Mouse (Mus musculus) heart, embryonic 14.5 days (tissue): ENCODE data around the gene Mapk8ip1. TPM values are rescaled to one million over a fixed set of nuclear protein-coding genes. Genes with fewer than 3 reads are reported as not detected.
A peak's percentile ranks its signal among the peaks of the same experiment; 100 is the strongest.
"Not testable (repeated sequence)": the region's sequence is repeated elsewhere in the genome, so short reads cannot be mapped to it uniquely, and the experiment has no call there.

Experiments used
- ATAC-seq: fragments of 200-750 bp; cut with Nextera tagmentation; 2 replicates; pipeline ENCODE4 v1.8.0; 2017; ENCODE audit warnings: low read depth, moderate TSS enrichment; ENCODE audit not compliant: insufficient number of reproducible peaks, insufficient read depth, low FRiP score
- H3K27ac ChIP-seq, 2 experiments: fragments of 200-500 bp in 1 of 2; fragments of 300-500 bp in 1 of 2; sonication (generic) in 1 of 2; replicated peaks in 1 of 2; 2 replicates each; pipeline ENCODE4 v1.5.1; 2012 to 2014; ENCODE audit warnings: low read depth in 2 of 2, low read length in 2 of 2, control low read depth in 1 of 2, mild to moderate bottlenecking in 1 of 2, mixed read lengths in 1 of 2; ENCODE audit not compliant: control insufficient read depth in 1 of 2, insufficient read depth in 1 of 2
- H3K27me3 ChIP-seq: fragments of 300-500 bp; sonication (generic); 2 replicates; pipeline ENCODE4 v1.6.1; 2014; ENCODE audit warnings: mild to moderate bottlenecking, low read length, control low read depth; ENCODE audit not compliant: control insufficient read depth, insufficient read depth
- H3K36me3 ChIP-seq: fragments of 300-500 bp; sonication (generic); 2 replicates; pipeline ENCODE4 v1.6.1; 2014; ENCODE audit warnings: mild to moderate bottlenecking, control low read depth, low read length, mixed read lengths; ENCODE audit not compliant: control insufficient read depth, insufficient read depth
- H3K4me1 ChIP-seq, 2 experiments: fragments of 200-500 bp in 1 of 2; fragments of 300-500 bp in 1 of 2; sonication (generic) in 1 of 2; 2 replicates each; pipeline ENCODE4 v1.6.1; 2012 to 2014; ENCODE audit warnings: low read length in 2 of 2, control low read depth in 1 of 2, mixed read lengths in 1 of 2; ENCODE audit not compliant: control insufficient read depth in 2 of 2, insufficient read depth in 2 of 2
- H3K4me2 ChIP-seq: fragments of 300-500 bp; sonication (generic); 2 replicates; pipeline ENCODE4 v1.6.1; 2014; ENCODE audit warnings: mild to moderate bottlenecking, low read length
- H3K4me3 ChIP-seq, 2 experiments: fragments of 200-500 bp in 1 of 2; fragments of 300-500 bp in 1 of 2; sonication (generic) in 1 of 2; 2 replicates each; pipeline ENCODE4 v1.5.1; 2012 to 2014; ENCODE audit warnings: low read length in 2 of 2, mild to moderate bottlenecking in 2 of 2, control low read depth in 1 of 2, low read depth in 1 of 2, moderate library complexity in 1 of 2; ENCODE audit not compliant: control insufficient read depth in 1 of 2, insufficient read depth in 1 of 2
- H3K9ac ChIP-seq: fragments of 300-500 bp; sonication (generic); 2 replicates; pipeline ENCODE4 v1.6.1; 2014; ENCODE audit warnings: mild to moderate bottlenecking, low read length
- H3K9me3 ChIP-seq: fragments of 300-500 bp; sonication (generic); 2 replicates; pipeline ENCODE4 v1.6.1; 2016; ENCODE audit warnings: low read length, control low read depth; ENCODE audit not compliant: control insufficient read depth
- WGBS: fragments of 180-500 bp; shearing (Covaris S2); extraction: QIAGEN DNeasy Blood & Tissue Kit; methylation state at CpG from one replicate; pipeline ENCODE4 v1.1.7; 2014; 5-methylcytosine and 5-hydroxymethylcytosine counted together
- polyA plus RNA-seq: library from polyadenylated mRNA; unstranded; fragments of >200 nt; fragmentation: Nextera tagmentation; extraction: Ambion mirVana; gene quantifications from 2 replicates; pipeline ENCODE4 v1.2.1, GENCODE M21; 2014

Gene Mapk8ip1
- polyA plus RNA-seq, 1 experiment from 2014 or later = 2.9 TPM

DNA sequence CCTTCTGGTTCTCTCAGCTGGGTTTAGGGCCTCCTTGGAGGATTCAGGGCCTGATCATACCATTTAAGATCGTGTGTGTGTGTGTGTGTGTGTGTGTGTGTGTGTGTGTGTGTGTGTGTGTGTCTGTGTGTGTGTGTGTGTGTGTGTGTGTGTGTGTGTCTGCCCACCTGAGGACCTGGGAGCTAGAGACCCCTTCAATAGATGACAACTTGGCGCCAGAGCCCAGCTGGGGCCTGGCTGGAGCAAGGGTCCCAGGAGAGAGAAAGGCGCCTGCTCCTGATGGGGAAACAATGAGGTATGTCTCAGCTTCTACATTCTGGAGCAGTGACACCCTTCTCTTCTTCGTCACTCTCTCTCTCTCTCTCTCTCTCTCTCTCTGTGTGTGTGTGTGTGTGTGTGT lies 1.2 kb downstream of the Mapk8ip1 start:
- not testable (repeated sequence) for H3K4me1 ChIP-seq, H3K27me3 ChIP-seq, H3K4me2 ChIP-seq, H3K9me3 ChIP-seq, H3K36me3 ChIP-seq, H3K4me3 ChIP-seq, H3K9ac ChIP-seq, ATAC-seq, H3K27ac ChIP-seq
- WGBS = 73% methylated on average over 4 of the region's 4 CpGs

DNA sequence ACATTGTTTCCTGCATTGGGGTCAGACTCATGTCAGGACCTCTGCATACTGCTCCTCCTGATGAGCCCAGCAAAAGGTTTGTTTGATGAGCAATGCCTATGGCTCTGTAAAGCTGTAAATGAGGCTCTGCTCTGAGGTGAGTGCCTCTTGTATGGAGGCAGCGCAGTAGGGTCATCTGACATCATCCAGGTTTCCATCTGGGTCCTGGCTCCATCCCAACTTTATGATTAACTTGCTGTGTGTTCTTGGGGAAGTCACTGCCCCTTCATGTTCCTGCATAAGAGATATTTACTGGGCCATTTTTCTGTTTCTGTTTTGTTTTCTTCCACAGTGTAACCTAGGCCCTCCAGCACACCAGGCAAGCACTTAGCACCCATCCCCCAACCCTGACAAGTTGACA lies 3.6 kb downstream of the Mapk8ip1 start:
- Histone ChIP-seq H3K27me3 (peaks cover 29% of the 10 kb centered on the region), H3K4me2 (no peak overlapping the region), H3K9ac (no peak overlapping the region), H3K27ac (no peak overlapping the region), H3K4me3 (no peak overlapping the region), H3K36me3 (no peaks in the 10 kb centered on the region), H3K9me3 (no peaks in the 10 kb centered on the region), H3K4me1 (peaks cover 3 to 6% of the 10 kb centered on the region in 2 experiments; a peak in 2 of 4 replicates)
- WGBS = 55% methylated on average over 1 of the region's 1 CpGs
- no peak for ATAC-seq

DNA sequence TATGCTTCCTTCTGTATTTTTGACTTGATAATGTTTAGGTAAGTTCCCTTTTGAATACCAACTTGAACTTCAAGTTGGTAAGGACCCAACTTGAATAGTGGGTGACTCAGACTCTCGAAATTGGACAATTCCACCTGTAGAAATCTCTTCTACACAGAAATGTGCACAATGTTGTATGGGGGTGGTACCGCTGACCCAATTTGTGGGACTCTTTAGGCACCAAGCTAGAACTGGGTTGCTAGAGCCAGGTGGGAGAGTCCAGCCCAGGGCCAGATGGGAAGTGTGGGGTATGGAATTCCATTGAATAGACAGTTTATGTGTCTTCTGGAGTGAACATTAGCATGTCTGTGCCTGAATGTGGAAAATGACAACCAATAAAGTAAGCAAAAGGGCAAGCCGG lies 5.5 kb downstream of the Mapk8ip1 start:
- ATAC-seq = no peak
- Histone ChIP-seq H3K9me3 (no peaks in the 10 kb centered on the region), H3K27ac (no peak overlapping the region), H3K4me2 (no peak overlapping the region), H3K4me3 (no peak overlapping the region), H3K9ac (no peak overlapping the region), H3K27me3 (peaks cover 28% of the 10 kb centered on the region), H3K4me1 (peaks cover 5 to 9% of the 10 kb centered on the region in 2 experiments; a peak in 3 of 4 replicates), H3K36me3 (no peaks in the 10 kb centered on the region)
- WGBS = 77% methylated on average over 3 of the region's 3 CpGs

DNA sequence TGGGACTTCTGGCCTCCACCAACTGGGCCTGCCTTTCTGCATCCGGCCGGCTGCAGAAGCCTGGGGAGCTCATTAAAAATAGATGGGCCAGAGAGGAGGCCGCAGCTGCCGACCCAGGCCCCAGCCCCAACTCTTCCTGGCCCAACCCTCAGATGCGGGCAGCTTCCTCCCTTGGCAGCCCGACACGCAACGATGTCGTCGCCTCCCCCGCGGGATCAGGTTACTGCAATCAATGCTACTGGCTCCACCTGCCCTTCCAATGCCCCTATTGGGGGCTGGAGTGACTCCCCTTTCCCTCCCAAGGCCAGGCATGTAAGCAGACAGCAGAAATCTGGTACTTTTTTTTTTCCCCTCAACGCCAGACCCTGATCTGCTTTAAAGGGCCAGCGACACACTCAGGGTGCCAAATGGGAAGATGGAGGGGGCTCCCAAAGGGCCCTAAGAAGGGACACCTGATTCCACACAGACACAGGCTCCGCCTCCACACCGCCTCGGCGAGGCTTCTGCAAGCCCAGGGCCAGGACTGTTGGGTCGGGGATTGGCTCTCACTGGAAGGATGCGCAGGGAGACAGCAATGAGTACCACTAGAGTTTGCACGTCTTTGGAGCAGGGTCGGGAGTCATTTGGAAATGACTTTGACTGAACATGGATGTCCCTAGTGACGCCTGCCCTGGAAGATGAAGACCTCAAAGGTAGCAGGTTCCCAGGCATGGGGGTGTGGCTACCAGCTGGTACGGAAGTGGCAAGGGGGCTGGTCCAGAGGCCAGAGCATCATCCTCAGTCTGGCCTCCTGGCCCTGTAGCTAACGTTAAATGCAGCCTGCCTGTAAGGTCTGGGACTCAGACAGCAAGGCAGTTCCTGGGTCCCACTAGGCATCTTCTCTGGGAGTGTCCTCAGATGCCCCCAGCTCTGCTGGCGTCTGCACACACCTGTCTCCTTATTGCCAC lies 8.5 kb downstream of the Mapk8ip1 start:
- peaks cover 25% of the 10 kb centered on the region for H3K27me3 ChIP-seq

DNA sequence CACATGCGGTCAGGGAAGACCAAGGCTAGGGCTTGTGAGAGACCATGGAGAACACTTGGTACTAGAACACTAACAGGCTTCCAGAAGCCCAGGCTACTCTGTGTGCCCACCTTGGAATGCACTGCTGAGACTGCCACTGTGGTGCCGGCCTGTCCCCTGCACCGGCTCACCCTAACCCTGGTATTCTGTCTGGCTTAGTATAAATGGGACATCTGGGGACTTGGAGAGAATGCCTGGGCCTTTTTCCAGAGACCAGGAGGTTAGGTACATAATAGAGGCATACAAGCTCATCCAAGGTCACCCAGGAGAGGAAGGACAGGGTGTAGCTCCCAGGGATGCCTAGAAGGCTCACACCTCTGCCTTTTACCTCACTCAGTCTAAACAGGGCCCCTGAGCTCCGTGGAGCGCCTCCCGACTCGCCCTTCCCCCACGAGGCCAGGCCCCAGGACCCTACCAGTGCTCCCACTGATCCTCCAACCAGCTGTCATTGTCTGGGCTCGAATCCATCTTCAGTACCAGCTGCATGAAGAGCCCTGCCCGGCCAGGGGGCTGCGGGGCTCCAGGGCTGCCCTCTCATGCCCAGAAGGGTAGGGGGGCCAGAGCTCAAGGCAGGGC lies 9.3 kb downstream of the Mapk8ip1 start:
- H3K4me3 ChIP-seq = peak overlapping the region; percentile 8 to 23; a peak in 3 of 4 replicates
- peak overlapping the region; percentile 52 for H3K4me2 ChIP-seq
- peaks cover 25% of the 10 kb centered on the region for H3K27me3 ChIP-seq
- 36% methylated on average over 11 of the region's 11 CpGs for WGBS
- peaks cover 14 to 21% of the 10 kb centered on the region in 2 experiments; a peak in 3 of 4 replicates for H3K4me1 ChIP-seq
- no peaks in the 10 kb centered on the region for H3K9me3 ChIP-seq
- peak overlapping the region; percentile 26; the same call in 1 of the 2 replicates for H3K9ac ChIP-seq
- no peaks in the 10 kb centered on the region for H3K36me3 ChIP-seq
- no peak overlapping the region for H3K27ac ChIP-seq
- no peak for ATAC-seq

More for the DNA sequence above, 8.5 kb downstream of the Mapk8ip1 start:
- Histone ChIP-seq H3K4me2 (peak overlapping the region; percentile 52), H3K27ac (no peak overlapping the region), H3K9me3 (no peaks in the 10 kb centered on the region), H3K4me3 (peak overlapping the region; percentile 8 to 23; a peak in 3 of 4 replicates), H3K4me1 (peaks cover 14 to 21% of the 10 kb centered on the region in 2 experiments; a peak in 3 of 4 replicates), H3K36me3 (no peaks in the 10 kb centered on the region), H3K9ac (peak overlapping the region; percentile 26; the same call in 1 of the 2 replicates)
- WGBS = 4% methylated on average over 26 of the region's 26 CpGs
- ATAC-seq = no peak

DNA sequence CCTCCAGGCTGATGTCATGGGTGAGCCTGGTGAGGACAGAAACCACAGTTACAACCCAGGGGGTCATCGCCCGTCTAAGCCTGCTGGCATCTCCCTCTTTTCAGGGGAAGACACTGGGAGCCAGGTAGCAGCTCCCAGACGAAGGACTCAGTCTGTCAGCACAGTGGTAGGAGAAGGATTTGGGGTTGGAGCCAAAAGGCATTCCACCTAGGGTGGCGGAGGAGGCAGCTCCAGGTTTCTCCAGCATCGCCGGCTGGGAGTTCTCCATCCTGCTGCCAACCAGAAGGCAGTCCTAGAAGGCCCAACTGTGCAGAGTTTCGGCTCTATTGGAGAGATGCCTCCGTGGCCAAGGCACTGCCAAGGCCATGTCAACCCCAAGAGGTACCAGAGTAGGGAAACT lies 9.9 kb downstream of the Mapk8ip1 start:
- WGBS = 82% methylated on average over 8 of the region's 8 CpGs
- no peak for ATAC-seq
- H3K27me3 ChIP-seq = peaks cover 25% of the 10 kb centered on the region

DNA sequence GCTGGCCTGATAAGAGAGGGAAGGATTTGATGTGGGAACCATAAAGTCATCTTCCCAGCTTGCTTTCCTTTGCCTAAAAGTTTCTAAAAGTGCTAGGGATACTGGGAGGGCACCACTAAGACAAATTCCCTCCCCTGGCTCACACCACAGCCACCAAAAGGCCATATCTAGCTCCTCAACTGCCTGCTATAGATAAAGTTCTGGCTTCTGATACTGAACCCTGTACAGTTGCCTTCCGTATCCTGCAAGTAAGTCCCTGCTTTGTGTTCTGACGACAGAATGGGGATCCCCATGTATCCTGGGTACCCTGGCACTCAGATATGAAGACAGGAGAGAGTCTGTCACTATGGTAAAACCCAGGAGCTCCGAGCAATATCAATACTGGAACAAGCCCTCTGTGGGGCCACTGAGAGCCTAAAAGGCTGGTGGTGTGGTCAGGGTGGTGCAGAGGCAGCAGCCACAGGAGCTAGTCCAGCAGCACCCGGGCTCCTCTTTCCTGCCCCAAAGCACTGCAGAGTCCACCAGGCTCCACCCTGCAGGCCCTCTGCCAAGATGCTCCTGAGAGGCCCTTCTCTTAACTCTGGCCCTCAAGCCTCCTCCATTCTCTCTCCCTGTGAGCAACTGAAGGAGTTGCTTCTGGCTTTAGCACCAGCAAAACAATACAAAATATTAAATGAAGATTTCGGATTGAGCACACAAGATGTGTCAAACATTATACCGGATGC lies 10.7 kb downstream of the Mapk8ip1 start:
- Histone ChIP-seq H3K4me3 (no peak overlapping the region), H3K9ac (no peak overlapping the region), H3K27ac (no peak overlapping the region), H3K27me3 (peaks cover 25% of the 10 kb centered on the region), H3K4me1 (peaks cover 14 to 21% of the 10 kb centered on the region in 2 experiments; a peak in 3 of 4 replicates), H3K9me3 (no peaks in the 10 kb centered on the region), H3K4me2 (no peak overlapping the region), H3K36me3 (peaks cover 4% of the 10 kb centered on the region; the same call in 1 of the 2 replicates)
- no peak for ATAC-seq
- 61% methylated on average over 6 of the region's 6 CpGs for WGBS

More for the DNA sequence above, 9.9 kb downstream of the Mapk8ip1 start:
- H3K27ac ChIP-seq = no peak overlapping the region
- no peak overlapping the region for H3K9ac ChIP-seq
- H3K4me3 ChIP-seq = no peak overlapping the region
- H3K9me3 ChIP-seq = no peaks in the 10 kb centered on the region
- peaks cover 14 to 21% of the 10 kb centered on the region in 2 experiments; a peak in 3 of 4 replicates for H3K4me1 ChIP-seq
- no peak overlapping the region for H3K4me2 ChIP-seq
- H3K36me3 ChIP-seq = peaks cover 2% of the 10 kb centered on the region; the same call in 1 of the 2 replicates
